Mouse (Mus musculus) lung, postnatal 25 days (tissue): ENCODE results near the gene Epp13.
"Not testable (repeated sequence)": the region's sequence is repeated elsewhere in the genome, so short reads cannot be mapped to it uniquely, and the experiment has no call there.

Source experiments
- DNase-seq: peaks from one replicate; pipeline ENCODE4 v3.0.0; 2022; ENCODE audit warnings: low spot score

The Epp13 gene

GRCm38 (mm10) chr7:6252410-6252809 lies at the start of gene Epp13:
Gene Epp13, plus strand, starts transcription at chr7:6252710.
- no peak for DNase-seq

GRCm38 (mm10) chr7:6204200-6204599 lies 48.3 kb upstream of the Epp13 start:
- DNase-seq, result no peak

- peak; percentile 10 for DNase-seq
These were observed 39.4 kb upstream of the Epp13 start for GRCm38 (mm10) chr7:6213144-6213543.

GRCm38 (mm10) chr7:6214691-6215090 lies 37.8 kb upstream of the Epp13 start:
- DNase-seq, result not testable (repeated sequence)

GRCm38 (mm10) chr7:6220147-6220546 lies 32.4 kb upstream of the Epp13 start:
- no peak for DNase-seq

- no peak for DNase-seq
These were observed 30.5 kb upstream of the Epp13 start, which contains the start of gene Zscan5b for GRCm38 (mm10) chr7:6221978-6222377. Gene Zscan5b, plus strand, starts transcription at chr7:6222278.

GRCm38 (mm10) chr7:6228491-6228890 lies 24.0 kb upstream of the Epp13 start:
- DNase-seq, result peak; percentile 6

- peak; percentile 7 for DNase-seq
These were observed 12.7 kb upstream of the Epp13 start for GRCm38 (mm10) chr7:6239787-6240186.

- DNase-seq, result peak; percentile 45
These were observed 11.6 kb upstream of the Epp13 start for GRCm38 (mm10) chr7:6240841-6241425.

- DNase-seq, result no peak
These were observed 7.9 kb upstream of the Epp13 start for GRCm38 (mm10) chr7:6244361-6245292.

GRCm38 (mm10) chr7:6254451-6254850 lies 1.9 kb downstream of the Epp13 start:
- DNase-seq, result no peak

- no peak for DNase-seq
These were observed 4.9 kb downstream of the Epp13 start for GRCm38 (mm10) chr7:6257386-6257785.

- no peak for DNase-seq
These were observed 6.0 kb downstream of the Epp13 start for GRCm38 (mm10) chr7:6258232-6259220.

GRCm38 (mm10) chr7:6260004-6260403 lies 7.5 kb downstream of the Epp13 start:
- DNase-seq, result not testable (repeated sequence)

- DNase-seq, result no peak
These were observed 9.6 kb downstream of the Epp13 start for GRCm38 (mm10) chr7:6262120-6262519.

- no peak for DNase-seq
These were observed 10.5 kb downstream of the Epp13 start for GRCm38 (mm10) chr7:6262984-6263383.

GRCm38 (mm10) chr7:6265695-6266094 lies 13.2 kb downstream of the Epp13 start:
- no peak for DNase-seq

- no peak for DNase-seq
These were observed 25.4 kb downstream of the Epp13 start for GRCm38 (mm10) chr7:6277906-6278305.

GRCm38 (mm10) chr7:6282749-6283148 lies 30.2 kb downstream of the Epp13 start:
- peak; percentile 78 for DNase-seq

- DNase-seq, result peak; percentile 83
These were observed 31.1 kb downstream of the Epp13 start for GRCm38 (mm10) chr7:6283451-6284075.

- DNase-seq, result no peak
These were observed 32.0 kb downstream of the Epp13 start for GRCm38 (mm10) chr7:6284442-6285012.
